Mouse (Mus musculus) forebrain, embryonic 11.5 days (tissue): ENCODE results near the gene Zfp382. TPM values are rescaled to one million over a fixed set of nuclear protein-coding genes. Genes with fewer than 3 reads are reported as not detected.
A peak's percentile ranks its signal among the peaks of the same experiment; 100 is the strongest.
"Not testable (repeated sequence)": the region's sequence is repeated elsewhere in the genome, so short reads cannot be mapped to it uniquely, and the experiment has no call there.

Experiments
- ATAC-seq: fragments of 200-750 bp; cut with Nextera tagmentation; replicated peaks from 2 replicates; pipeline ENCODE4 v1.8.0; 2017; ENCODE audit warnings: moderate TSS enrichment; ENCODE audit not compliant: low FRiP score
- DNase-seq: peaks from one replicate; pipeline ENCODE4 v3.0.0-alpha.2; 2017; ENCODE audit warnings: low spot score
- H3K27ac ChIP-seq: fragments of 300-500 bp; sonication (generic); 2 replicates; pipeline ENCODE4 v1.5.1; 2014; ENCODE audit warnings: low read depth, low read length
- H3K27me3 ChIP-seq: fragments of 300-500 bp; sonication (generic); 2 replicates; pipeline ENCODE4 v1.6.1; 2014; ENCODE audit warnings: mild to moderate bottlenecking, low read length, mixed read lengths; ENCODE audit not compliant: control insufficient read depth, insufficient read depth
- H3K36me3 ChIP-seq: fragments of 300-500 bp; sonication (generic); 2 replicates; pipeline ENCODE4 v1.6.1; 2014; ENCODE audit warnings: mild to moderate bottlenecking, low read length, moderate library complexity, mixed read lengths; ENCODE audit not compliant: control insufficient read depth, insufficient read depth
- H3K4me1 ChIP-seq: fragments of 300-500 bp; sonication (generic); replicated peaks from 2 replicates; pipeline ENCODE4 v1.6.1; 2014; ENCODE audit warnings: low read length, mixed read lengths; ENCODE audit not compliant: control insufficient read depth, insufficient read depth
- H3K4me2 ChIP-seq: fragments of 300-500 bp; sonication (generic); 2 replicates; pipeline ENCODE4 v1.6.1; 2014; ENCODE audit warnings: low read depth, mild to moderate bottlenecking, low read length, moderate library complexity, mixed read lengths; ENCODE audit not compliant: severe bottlenecking
- H3K4me3 ChIP-seq: fragments of 300-500 bp; sonication (generic); 2 replicates; pipeline ENCODE4 v1.5.1; 2014; ENCODE audit warnings: low read depth, low read length
- H3K9ac ChIP-seq: fragments of 300-500 bp; sonication (generic); 2 replicates; pipeline ENCODE4 v1.6.1; 2014; ENCODE audit warnings: low read length
- H3K9me3 ChIP-seq: fragments of 300-500 bp; sonication (generic); 2 replicates; pipeline ENCODE4 v1.6.1; 2016; ENCODE audit warnings: low read length, mixed read lengths; ENCODE audit not compliant: control insufficient read depth
- WGBS: fragments of 180-500 bp; shearing (Covaris S2); extraction: QIAGEN DNeasy Blood & Tissue Kit; methylation state at CpG from one replicate; pipeline ENCODE4 v1.1.7; 2014; 5-methylcytosine and 5-hydroxymethylcytosine counted together
- polyA plus RNA-seq: library from polyadenylated mRNA; unstranded; fragments of >200 nt; fragmentation: Nextera tagmentation; extraction: Ambion mirVana; gene quantifications from 2 replicates; pipeline ENCODE4 v1.2.1, GENCODE M21; 2014

Gene Zfp382
- polyA plus RNA-seq, 1 experiment from 2014 or later: 15.3 TPM

- H3K36me3 ChIP-seq: peaks cover 5% of the 10 kb centered on the region; the same call in 1 of the 2 replicates
- peak overlapping the region; percentile 60 for H3K4me3 ChIP-seq
- H3K9me3 ChIP-seq: no peaks in the 10 kb centered on the region
- H3K9ac ChIP-seq: peak overlapping the region; percentile 96
- WGBS: 70% methylated on average over 6 of the region's 6 CpGs
- no peak overlapping the region for H3K27ac ChIP-seq
- peak overlapping the region; percentile 62; the same call in 1 of the 2 replicates for H3K4me2 ChIP-seq
- ATAC-seq (no peak), DNase-seq (no peak)
- H3K4me1 ChIP-seq: peaks cover 13% of the 10 kb centered on the region
- no peaks in the 10 kb centered on the region for H3K27me3 ChIP-seq
Measured at GRCm38 (mm10) chr7:30093918-30094415, 27.8 kb upstream of the Zfp382 start.

DNA sequence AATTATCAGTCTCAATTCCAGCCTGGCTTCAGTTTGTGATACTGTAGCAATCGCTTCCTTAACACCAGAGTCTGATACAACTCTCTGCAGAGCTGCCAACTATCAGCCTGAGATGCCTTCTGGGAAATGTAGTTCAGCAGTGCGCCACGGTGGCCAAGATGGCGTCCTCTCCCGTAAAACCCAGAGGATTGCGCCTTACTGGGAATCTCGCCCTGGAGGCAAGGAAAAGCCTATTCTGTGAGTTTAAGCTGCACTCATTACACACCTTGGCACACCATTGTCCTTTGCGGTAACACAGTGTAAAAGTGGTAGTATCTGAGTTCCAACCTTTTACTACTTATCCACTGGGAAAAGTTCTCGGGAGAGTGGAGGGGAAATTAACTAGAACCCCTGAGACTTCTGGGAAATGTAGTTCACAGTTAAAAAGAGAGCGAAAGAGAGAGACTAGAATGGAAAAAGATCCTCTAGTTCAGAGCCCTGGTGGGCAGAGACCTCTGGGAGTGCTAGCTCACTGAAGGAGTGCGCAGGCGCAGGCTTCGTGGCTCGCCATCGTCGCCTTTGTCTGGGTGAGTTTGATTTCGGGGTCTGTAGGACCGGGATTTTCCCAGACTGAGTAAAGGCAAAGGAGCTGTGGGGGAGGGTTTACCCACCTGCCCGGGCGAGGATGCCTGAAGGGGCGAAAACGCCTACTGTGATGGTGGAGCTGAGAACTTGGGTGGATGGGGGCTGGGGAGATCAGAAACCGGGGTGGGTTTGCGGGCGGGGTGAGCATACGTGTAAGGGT lies 26.9 kb upstream of the Zfp382 start, which contains the start of gene Zfp260:
TSS of gene Zfp260 (plus strand) at position 132 of the 784 bp plus-strand sequence.
- peak within 1 kb of the TSS; percentile 60 for H3K4me3 ChIP-seq
- under 1% methylated on average over 26 of the region's 26 CpGs for WGBS
- peaks cover 9% of the 10 kb centered on the region; the same call in 1 of the 2 replicates for H3K4me1 ChIP-seq
- peaks cover 5% of the 10 kb centered on the region; the same call in 1 of the 2 replicates for H3K36me3 ChIP-seq
- peak; percentile 96 for DNase-seq
- ATAC-seq: peak; percentile 78
- peak within 1 kb of the TSS; percentile 62 for H3K4me2 ChIP-seq
- no peaks in the 10 kb centered on the region for H3K9me3 ChIP-seq
- no peaks in the 10 kb centered on the region for H3K27me3 ChIP-seq
- peak within 1 kb of the TSS; percentile 97 for H3K27ac ChIP-seq
- H3K9ac ChIP-seq: peak within 1 kb of the TSS; percentile 96

DNA sequence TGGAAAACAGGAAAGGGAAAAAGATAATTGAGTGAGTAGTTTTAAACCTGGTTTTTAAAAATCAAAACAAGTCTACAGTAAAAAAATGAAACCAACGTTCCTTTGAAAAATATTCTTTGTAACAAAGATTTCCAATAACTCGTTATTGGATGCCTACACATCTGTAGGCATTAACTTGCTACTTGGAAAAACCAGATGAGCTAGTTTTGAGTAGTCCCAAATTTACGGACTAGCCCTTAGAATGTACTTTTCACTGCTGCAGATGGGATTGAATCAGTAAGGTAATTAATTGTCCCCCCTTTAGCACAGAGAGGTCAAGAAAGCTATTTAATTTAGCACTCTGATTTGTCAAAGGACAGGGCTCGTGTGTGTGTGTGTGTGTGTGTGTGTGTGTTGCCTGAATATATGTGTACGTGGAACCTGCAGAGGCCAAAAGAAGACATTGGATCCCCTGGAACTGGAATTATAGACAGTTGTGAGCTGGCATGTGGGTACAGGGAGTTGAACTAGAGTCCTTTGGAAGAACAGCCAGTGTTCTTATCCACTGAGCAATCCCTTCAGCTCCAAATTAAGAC lies 26.1 kb upstream of the Zfp382 start:
- WGBS: 10% methylated on average over 5 of the region's 5 CpGs
- Histone ChIP-seq H3K27ac (no peak overlapping the region; the same call in 1 of the 2 replicates), H3K9me3 (no peaks in the 10 kb centered on the region), H3K4me2 (peak overlapping the region; percentile 62), H3K4me1 (peaks cover 9% of the 10 kb centered on the region; the same call in 1 of the 2 replicates), H3K4me3 (peak overlapping the region; percentile 60), H3K36me3 (peaks cover 8% of the 10 kb centered on the region; the same call in 1 of the 2 replicates), H3K9ac (peak overlapping the region; percentile 96), H3K27me3 (no peaks in the 10 kb centered on the region)
- ATAC-seq: no peak
- DNase-seq: no peak

GRCm38 (mm10) chr7:30099297-30099696 lies 22.4 kb upstream of the Zfp382 start:
- H3K4me1 ChIP-seq: peaks cover 4% of the 10 kb centered on the region; the same call in 1 of the 2 replicates
- no peak overlapping the region for H3K4me3 ChIP-seq
- 94% methylated on average over 13 of the region's 13 CpGs for WGBS
- no peak for ATAC-seq
- H3K9ac ChIP-seq: no peak overlapping the region
- no peak overlapping the region for H3K4me2 ChIP-seq
- H3K36me3 ChIP-seq: peaks cover 34% of the 10 kb centered on the region
- peaks cover 17% of the 10 kb centered on the region for H3K9me3 ChIP-seq
- no peak for DNase-seq
- H3K27ac ChIP-seq: no peak overlapping the region
- no peaks in the 10 kb centered on the region for H3K27me3 ChIP-seq

DNA sequence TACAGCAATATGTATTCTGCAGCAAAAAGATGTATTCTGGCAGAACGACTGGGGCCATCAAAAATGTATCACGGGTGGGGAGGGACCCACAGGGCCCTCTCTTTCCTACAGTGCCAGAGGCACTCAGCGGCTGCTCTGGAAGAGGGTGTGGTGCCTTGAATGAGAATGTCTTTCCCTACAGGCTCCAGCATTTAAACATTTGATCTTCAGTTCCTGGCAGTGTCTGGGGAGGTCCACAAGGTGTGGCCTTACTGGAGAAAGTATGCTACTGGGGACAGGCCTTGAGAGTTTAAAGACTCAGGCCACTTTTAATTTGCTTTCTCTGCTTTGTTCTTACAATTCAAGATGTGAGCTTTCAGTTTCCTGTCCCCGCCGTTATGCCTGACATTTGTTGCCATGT lies 5.7 kb upstream of the Zfp382 start:
- H3K4me1 ChIP-seq: no peaks in the 10 kb centered on the region
- H3K9me3 ChIP-seq: no peaks in the 10 kb centered on the region; the same call in 1 of the 2 replicates
- no peaks in the 10 kb centered on the region for H3K36me3 ChIP-seq
- no peaks in the 10 kb centered on the region for H3K27me3 ChIP-seq
- H3K27ac ChIP-seq: no peak overlapping the region
- no peak overlapping the region for H3K9ac ChIP-seq
- 96% methylated on average over 5 of the region's 5 CpGs for WGBS
- no peak overlapping the region for H3K4me2 ChIP-seq
- DNase-seq (no peak), ATAC-seq (no peak)
- H3K4me3 ChIP-seq: no peak overlapping the region

DNA sequence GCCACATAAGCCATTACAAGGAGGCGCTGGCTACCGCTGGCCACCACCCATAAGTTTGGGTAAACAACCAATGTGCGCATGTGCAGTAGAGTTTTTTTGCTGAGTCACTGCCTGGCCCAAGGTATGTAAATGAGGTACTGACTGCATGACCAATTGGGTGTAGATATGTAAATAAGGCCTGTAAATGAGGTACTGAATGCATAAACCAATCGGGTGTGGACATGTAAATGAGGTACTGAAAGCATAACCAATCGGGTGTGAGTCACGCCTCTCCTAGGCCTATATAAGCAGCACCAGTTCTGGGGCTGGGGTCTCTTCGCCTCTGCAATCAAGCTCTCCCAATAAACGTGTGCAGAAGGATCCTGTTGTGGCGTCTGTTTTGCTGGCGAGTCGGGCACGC lies 3.8 kb upstream of the Zfp382 start:
- 89% methylated on average over 12 of the region's 12 CpGs for WGBS

GRCm38 (mm10) chr7:30122188-30122530 lies 417 bp downstream of the Zfp382 start:
- H3K36me3 ChIP-seq: no peaks in the 10 kb centered on the region; the same call in 1 of the 2 replicates
- peak overlapping the region; percentile 83 for H3K9ac ChIP-seq
- H3K9me3 ChIP-seq: no peaks in the 10 kb centered on the region
- DNase-seq (no peak), ATAC-seq (no peak; the same call in 1 of the 2 replicates)
- no peaks in the 10 kb centered on the region for H3K27me3 ChIP-seq
- peak overlapping the region; percentile 66 for H3K4me3 ChIP-seq
- 10% methylated on average over 15 of the region's 15 CpGs for WGBS
- H3K4me1 ChIP-seq: peaks cover 2% of the 10 kb centered on the region; the same call in 1 of the 2 replicates
- no peak overlapping the region for H3K27ac ChIP-seq
- H3K4me2 ChIP-seq: peak overlapping the region; percentile 65

More for the DNA sequence above, 3.8 kb upstream of the Zfp382 start:
- not testable (repeated sequence) for DNase-seq, H3K4me1 ChIP-seq, H3K4me3 ChIP-seq, H3K4me2 ChIP-seq, H3K27me3 ChIP-seq, H3K9me3 ChIP-seq, H3K27ac ChIP-seq, H3K36me3 ChIP-seq, ATAC-seq, H3K9ac ChIP-seq

GRCm38 (mm10) chr7:30129900-30130299 lies 8.2 kb downstream of the Zfp382 start:
- Histone ChIP-seq H3K4me3 (no peak overlapping the region), H3K27ac (no peak overlapping the region), H3K4me1 (no peaks in the 10 kb centered on the region), H3K36me3 (peaks cover 19% of the 10 kb centered on the region), H3K9ac (no peak overlapping the region), H3K4me2 (no peak overlapping the region), H3K27me3 (no peaks in the 10 kb centered on the region), H3K9me3 (no peaks in the 10 kb centered on the region; the same call in 1 of the 2 replicates)
- WGBS: 96% methylated on average over 8 of the region's 8 CpGs
- ATAC-seq (no peak), DNase-seq (no peak)
